Mouse (Mus musculus) olfactory bulb, adult 2 months (tissue): ENCODE results near the gene Ddo.

Source experiments
- CTCF ChIP-seq: fragments of 200-500 bp; IDR thresholded peaks from 2 replicates; pipeline ENCODE4 v1.5.1; 2012; ENCODE audit warnings: low read depth, mild to moderate bottlenecking, low read length, moderate library complexity; ENCODE audit not compliant: insufficient read depth
- POLR2A ChIP-seq: fragments of 200-500 bp; IDR thresholded peaks from 2 replicates; pipeline ENCODE4 v1.6.1; 2012; ENCODE audit warnings: mild to moderate bottlenecking, low read depth, low read length, moderate library complexity; ENCODE audit not compliant: insufficient read depth

GRCm38 (mm10) chr10:40632087-40632486 is 2.3 kb downstream of the Ddo start:
- TF ChIP-seq CTCF: no peak
- TF ChIP-seq POLR2A: no peak
